Mouse (Mus musculus) embryo, embryonic 10.5 days (tissue): ENCODE data around the gene Bbs4.

Source experiments
- DNase-seq: peaks from one replicate; pipeline ENCODE4 v3.0.0-alpha.2; 2015; ENCODE audit warnings: low spot score

Bbs4 gene

GRCm38 (mm10) chr9:59291688-59292492 is 61.4 kb downstream of the Bbs4 start:
- DNase-seq, result peak; percentile 44

- DNase-seq, result peak; percentile 99
Observed at GRCm38 (mm10) chr9:59290957-59291687, 62.2 kb downstream of the Bbs4 start, which contains the start of gene Adpgk. Adpgk (plus strand) TSS chr9:59291558.

GRCm38 (mm10) chr9:59289529-59290115 is 63.7 kb downstream of the Bbs4 start:
- DNase-seq, result no peak

GRCm38 (mm10) chr9:59288685-59289410 is 64.5 kb downstream of the Bbs4 start:
- peak; percentile 87 for DNase-seq

GRCm38 (mm10) chr9:59288058-59288457 is 65.2 kb downstream of the Bbs4 start:
- DNase-seq, result no peak

GRCm38 (mm10) chr9:59285614-59286013 is 67.7 kb downstream of the Bbs4 start:
- DNase-seq, result peak; percentile 15

GRCm38 (mm10) chr9:59282683-59282986 is 70.7 kb downstream of the Bbs4 start:
- no peak for DNase-seq

GRCm38 (mm10) chr9:59281871-59282682 is 71.2 kb downstream of the Bbs4 start:
- DNase-seq, result peak; percentile 81

- DNase-seq, result no peak
Observed at GRCm38 (mm10) chr9:59280888-59281287, 72.4 kb downstream of the Bbs4 start.

GRCm38 (mm10) chr9:59278694-59279093 is 74.6 kb downstream of the Bbs4 start:
- DNase-seq, result no peak

GRCm38 (mm10) chr9:59278199-59278598 is 75.1 kb downstream of the Bbs4 start:
- no peak for DNase-seq

GRCm38 (mm10) chr9:59274846-59275455 is 78.4 kb downstream of the Bbs4 start:
- DNase-seq, result no peak

GRCm38 (mm10) chr9:59273199-59273598 is 80.1 kb downstream of the Bbs4 start:
- DNase-seq, result no peak
